ENCODE assay signal across 19 mouse cellular contexts in the genomic region with DNA sequence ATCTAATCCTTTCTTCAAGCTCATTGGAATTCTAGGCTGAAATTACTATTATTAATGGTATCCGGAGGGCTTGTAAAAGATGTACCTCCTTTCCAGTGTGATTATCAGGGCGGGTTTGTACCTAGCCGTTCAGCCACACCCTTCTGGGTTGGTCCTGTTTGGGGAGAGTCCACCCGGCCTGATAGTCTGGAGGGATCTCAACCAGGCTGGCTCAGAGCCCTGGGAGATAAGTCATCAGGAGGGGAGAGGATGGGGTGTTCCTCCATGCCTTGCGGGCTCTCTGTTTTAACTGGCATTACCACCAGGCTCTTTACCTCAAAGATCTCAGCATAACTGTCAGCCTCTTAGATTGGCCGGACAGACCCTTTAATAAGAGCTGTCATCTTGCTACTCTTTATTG. TPM values are rescaled to one million over a fixed set of nuclear protein-coding genes. Genes with fewer than 3 reads are reported as not detected.
DNase-seq lines count a peak whose midpoint lies in the region; ATAC-seq lines count a peak whose summit lies in the region.
"Had no signal": no experiment of that assay in that cellular context is flagged by ENCODE, and none has a peak within 500 bp of the region (broad histone marks: within the 10 kb centered on the region; RNA-seq: fewer than 3 reads in every experiment).

No protein-coding gene starts in this region.

- H3K9me3 ChIP-seq in kidney, embryonic 15.5 days (replicated peaks), result no peaks in the 10 kb centered on the region
- no peaks in the 10 kb centered on the region for H3K9me3 ChIP-seq in intestine, embryonic 16.5 days (ENCODE audit: control insufficient read depth, low read length)
- H3K9me3 ChIP-seq: embryonic facial prominence, embryonic 15.5 days; limb, embryonic 12.5 days had no signal

- no peak overlapping the region for H3K4me3 ChIP-seq in kidney, embryonic 15.5 days (replicated peaks)
- H3K4me3 ChIP-seq in intestine, embryonic 16.5 days (ENCODE audit: low read length), result no peak overlapping the region
- H3K4me3 ChIP-seq: embryonic facial prominence, embryonic 15.5 days; limb, embryonic 12.5 days had no signal

- DNase-seq in kidney, postnatal 4 days, result no peak
- peak; percentile 77 for DNase-seq in c-Kit-negative CD71-positive TER-119-positive erythroid progenitor cells, embryonic 14.5 days (ENCODE audit: low read depth, low spot score)
- no peak for DNase-seq in cerebellum, adult 9-10 months
- DNase-seq in MN1 (ENCODE audit: low spot score), result no peak
- DNase-seq: cerebellum, postnatal 36 days; kidney, postnatal 25 days; right cerebral cortex, postnatal 25 days; thymus, adult 18-20 months had no signal

- no peak overlapping the region for H3K9ac ChIP-seq in kidney, embryonic 15.5 days
- H3K9ac ChIP-seq in intestine, embryonic 16.5 days (ENCODE audit: low read depth, low read length), result no peak overlapping the region
- H3K9ac ChIP-seq: embryonic facial prominence, embryonic 15.5 days; limb, embryonic 12.5 days had no signal

- H3K4me2 ChIP-seq in kidney, embryonic 15.5 days, result no peak overlapping the region
- H3K4me2 ChIP-seq in intestine, embryonic 16.5 days (ENCODE audit: low read depth, low read length), result no peak overlapping the region
- H3K4me2 ChIP-seq: embryonic facial prominence, embryonic 15.5 days; limb, embryonic 12.5 days had no signal

- WGBS in kidney, embryonic 15.5 days, result 90% methylated on average over 6 of the region's 6 CpGs
- 72% methylated on average over 6 of the region's 6 CpGs for WGBS in intestine, embryonic 16.5 days

- no peaks in the 10 kb centered on the region for H3K4me1 ChIP-seq in kidney, embryonic 15.5 days
- peaks cover 8% of the 10 kb centered on the region for H3K4me1 ChIP-seq in intestine, embryonic 16.5 days (ENCODE audit: control insufficient read depth, insufficient read depth, low read length)
- H3K4me1 ChIP-seq: limb, embryonic 12.5 days had no signal

- H3K27ac ChIP-seq in kidney, embryonic 15.5 days, result no peak overlapping the region
- H3K27ac ChIP-seq in intestine, embryonic 16.5 days (ENCODE audit: low read length), result no peak overlapping the region
- H3K27ac ChIP-seq: embryonic facial prominence, embryonic 15.5 days; limb, embryonic 12.5 days; macrophage had no signal

- H3K27me3 ChIP-seq in kidney, embryonic 15.5 days, result no peaks in the 10 kb centered on the region
- H3K27me3 ChIP-seq in intestine, embryonic 16.5 days (replicated peaks; ENCODE audit: control insufficient read depth, insufficient read depth, low read length), result no peaks in the 10 kb centered on the region
- H3K27me3 ChIP-seq: embryonic facial prominence, embryonic 15.5 days; limb, embryonic 12.5 days had no signal

- ATAC-seq in kidney, embryonic 15.5 days (replicated peaks; ENCODE audit: low FRiP score), result peak; percentile 67; the same call in 1 of the 2 replicates
- ATAC-seq in intestine, embryonic 16.5 days, result peak; percentile 69
- ATAC-seq in megakaryocyte-erythroid progenitor cell, adult 5-6 weeks (replicated peaks; ENCODE audit: low FRiP score, low TSS enrichment, poor library complexity, severe bottlenecking), result peak; percentile 69

- H3K36me3 ChIP-seq in kidney, embryonic 15.5 days, result no peaks in the 10 kb centered on the region
- H3K36me3 ChIP-seq in intestine, embryonic 16.5 days (ENCODE audit: control insufficient read depth, insufficient read depth, low read length), result no peaks in the 10 kb centered on the region
- H3K36me3 ChIP-seq: embryonic facial prominence, embryonic 15.5 days; limb, embryonic 12.5 days had no signal

RNA-seq across cellular contexts. Expression of a gene that starts 13.2 kb away (rescaled TPM):
- polyA plus RNA-seq in kidney, embryonic 15.5 days (2015; fragmentation: Nextera tagmentation; extraction: Ambion mirVana), result not detected in 2 replicates
- polyA plus RNA-seq in intestine, embryonic 16.5 days (2015; fragmentation: Nextera tagmentation; extraction: Ambion mirVana), result not detected in 2 replicates
- total RNA-seq in megakaryocyte-erythroid progenitor cell, adult 5-6 weeks (2014; fragmentation: Nextera tagmentation), result not detected in 2 replicates
- total RNA-seq in megakaryocyte-erythroid progenitor cell, adult 5-6 weeks (2017), result not detected in 2 replicates
- total RNA-seq: adrenal gland, adult 18-20 months; gastrocnemius, postnatal 4 days; heart, postnatal 25 days; left cerebral cortex, adult 18-20 months; neutrophil, adult 5-6 weeks had no signal
- polyA plus RNA-seq: limb, embryonic 12.5 days; macrophage had no signal

RNA-seq across cellular contexts. Expression of a gene that starts 29.6 kb away (rescaled TPM):
- 0.17 and 3.2 TPM in 2 replicates for polyA plus RNA-seq in kidney, embryonic 15.5 days (2015; fragmentation: Nextera tagmentation; extraction: Ambion mirVana)
- 0.39 TPM in 1 of 2 replicates, not detected in the other for polyA plus RNA-seq in intestine, embryonic 16.5 days (2015; fragmentation: Nextera tagmentation; extraction: Ambion mirVana)
- not detected in 2 replicates for total RNA-seq in megakaryocyte-erythroid progenitor cell, adult 5-6 weeks (2014; fragmentation: Nextera tagmentation)
- not detected in 2 replicates for total RNA-seq in megakaryocyte-erythroid progenitor cell, adult 5-6 weeks (2017)
- total RNA-seq: adrenal gland, adult 18-20 months; heart, postnatal 25 days; left cerebral cortex, adult 18-20 months; neutrophil, adult 5-6 weeks had no signal
- polyA plus RNA-seq: limb, embryonic 12.5 days; macrophage had no signal

RNA-seq across cellular contexts. Expression of a gene that starts 50.9 kb away (rescaled TPM):
- polyA plus RNA-seq in kidney, embryonic 15.5 days (2015; fragmentation: Nextera tagmentation; extraction: Ambion mirVana), result 61.6 and 62.9 TPM in 2 replicates
- polyA plus RNA-seq in intestine, embryonic 16.5 days (2015; fragmentation: Nextera tagmentation; extraction: Ambion mirVana), result 146 and 148 TPM in 2 replicates
- 112 and 118 TPM in 2 replicates for total RNA-seq in megakaryocyte-erythroid progenitor cell, adult 5-6 weeks (2014; fragmentation: Nextera tagmentation)
- total RNA-seq in megakaryocyte-erythroid progenitor cell, adult 5-6 weeks (2017), result 315 and 336 TPM in 2 replicates

RNA-seq across cellular contexts. Expression of a gene that starts 50.9 kb away (rescaled TPM):
- not detected in 2 replicates for polyA plus RNA-seq in kidney, embryonic 15.5 days (2015; fragmentation: Nextera tagmentation; extraction: Ambion mirVana)
- 54.2 and 64.9 TPM in 2 replicates for polyA plus RNA-seq in intestine, embryonic 16.5 days (2015; fragmentation: Nextera tagmentation; extraction: Ambion mirVana)
- total RNA-seq in megakaryocyte-erythroid progenitor cell, adult 5-6 weeks (2014; fragmentation: Nextera tagmentation), result 0.52 TPM in 1 of 2 replicates, not detected in the other
- total RNA-seq in megakaryocyte-erythroid progenitor cell, adult 5-6 weeks (2017), result not detected in 2 replicates
- total RNA-seq: adrenal gland, adult 18-20 months; gastrocnemius, postnatal 4 days; heart, postnatal 25 days; left cerebral cortex, adult 18-20 months; neutrophil, adult 5-6 weeks had no signal
- polyA plus RNA-seq: embryonic facial prominence, embryonic 15.5 days; limb, embryonic 12.5 days; macrophage had no signal
